Comparison of ENCODE assay signal across 18 mouse cellular contexts in the genomic region with DNA sequence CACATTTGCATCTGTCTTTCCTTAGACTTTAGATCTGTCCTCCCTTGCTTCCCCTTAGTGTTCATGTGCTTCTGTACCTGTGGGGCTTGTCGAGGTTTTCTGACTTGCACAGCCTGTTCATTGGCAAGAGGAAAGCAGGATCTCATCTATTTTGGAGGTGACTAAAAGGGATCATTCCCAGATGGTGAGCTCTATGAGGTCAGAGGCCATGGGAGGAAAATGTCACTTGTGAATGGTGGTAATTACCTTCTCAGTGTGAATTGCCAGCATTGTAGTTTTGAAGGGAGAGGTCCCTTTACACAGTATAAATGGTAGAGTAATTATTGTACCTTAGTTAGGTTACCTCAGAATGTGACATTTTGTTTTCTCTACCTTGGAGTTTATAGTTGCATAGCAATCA.
"Had no signal": no experiment of that assay in that cellular context is flagged by ENCODE, and none has a peak within 500 bp of the region (broad histone marks: within the 10 kb centered on the region; RNA-seq: fewer than 3 reads in every experiment).

No protein-coding gene starts in this region.

- H3K9ac ChIP-seq: liver, embryonic 15.5 days; midbrain, embryonic 13.5 days; neural tube, embryonic 13.5 days; stomach, embryonic 15.5 days had no signal

- H3K27ac ChIP-seq: layer of hippocampus, adult 2 months; left cerebral cortex, adult 2 months; liver, embryonic 15.5 days; midbrain, embryonic 13.5 days; neural tube, embryonic 13.5 days; stomach, embryonic 15.5 days had no signal

- DNase-seq: kidney, adult 9 months; kidney, postnatal 14 days; kidney, postnatal 4 days; layer of hippocampus, adult 9-11 months; lung, adult 18-20 months; lung, postnatal 4 days; retina, postnatal 1 day; right cerebral cortex, postnatal 25 days; spleen, adult 18-20 months; thymus, postnatal 25 days had no signal

- H3K4me3 ChIP-seq: layer of hippocampus, adult 2 months; left cerebral cortex, adult 2 months; liver, embryonic 15.5 days; midbrain, embryonic 13.5 days; myocyte; neural tube, embryonic 13.5 days; stomach, embryonic 15.5 days had no signal

- H3K27me3 ChIP-seq: liver, embryonic 15.5 days; midbrain, embryonic 13.5 days; neural tube, embryonic 13.5 days; stomach, embryonic 15.5 days had no signal

- ATAC-seq: midbrain, embryonic 13.5 days; midbrain, embryonic 16.5 days had no signal

- H3K36me3 ChIP-seq: midbrain, embryonic 13.5 days; neural tube, embryonic 13.5 days; stomach, embryonic 15.5 days had no signal

- H3K4me1 ChIP-seq: midbrain, embryonic 13.5 days; stomach, embryonic 15.5 days had no signal

- H3K4me2 ChIP-seq: liver, embryonic 15.5 days; midbrain, embryonic 13.5 days; neural tube, embryonic 13.5 days; stomach, embryonic 15.5 days had no signal

- H3K9me3 ChIP-seq: liver, embryonic 15.5 days; midbrain, embryonic 13.5 days; neural tube, embryonic 13.5 days; stomach, embryonic 15.5 days had no signal
